Mouse (Mus musculus) kidney, embryonic 14.5 days (tissue): Measurements from ENCODE around the gene Sarnp. TPM values are rescaled to one million over a fixed set of nuclear protein-coding genes. Genes with fewer than 3 reads are reported as not detected.

Experiments used
- ATAC-seq: fragments of 200-750 bp; cut with Nextera tagmentation; 2 replicates; pipeline ENCODE4 v1.8.0; 2017; ENCODE audit warnings: moderate number of reproducible peaks, mild to moderate bottlenecking, moderate TSS enrichment, moderate library complexity; ENCODE audit not compliant: low FRiP score, low TSS enrichment
- H3K27ac ChIP-seq: fragments of 300-500 bp; sonication (generic); 2 replicates; pipeline ENCODE4 v1.5.1; 2014; ENCODE audit warnings: low read depth, mild to moderate bottlenecking, low read length, moderate library complexity, mixed read lengths
- H3K27me3 ChIP-seq: fragments of 300-500 bp; sonication (generic); 2 replicates; pipeline ENCODE4 v1.6.1; 2014; ENCODE audit warnings: mild to moderate bottlenecking, low read length; ENCODE audit not compliant: control insufficient read depth, insufficient read depth
- H3K36me3 ChIP-seq: fragments of 300-500 bp; sonication (generic); 2 replicates; pipeline ENCODE4 v1.6.1; 2014; ENCODE audit warnings: low read length, mixed read lengths; ENCODE audit not compliant: control insufficient read depth, insufficient read depth
- H3K4me1 ChIP-seq: fragments of 300-500 bp; sonication (generic); 2 replicates; pipeline ENCODE4 v1.6.1; 2014; ENCODE audit warnings: low read length, mixed read lengths; ENCODE audit not compliant: control insufficient read depth, insufficient read depth
- H3K4me2 ChIP-seq: fragments of 300-500 bp; sonication (generic); replicated peaks from 2 replicates; pipeline ENCODE4 v1.6.1; 2014; ENCODE audit warnings: low read depth, mild to moderate bottlenecking, low read length
- H3K4me3 ChIP-seq: fragments of 300-500 bp; sonication (generic); 2 replicates; pipeline ENCODE4 v1.5.1; 2014; ENCODE audit warnings: mild to moderate bottlenecking, low read length
- H3K9ac ChIP-seq: fragments of 300-500 bp; sonication (generic); 2 replicates; pipeline ENCODE4 v1.6.1; 2014; ENCODE audit warnings: low read depth, mild to moderate bottlenecking, low read length, moderate library complexity
- H3K9me3 ChIP-seq: fragments of 300-500 bp; sonication (generic); 2 replicates; pipeline ENCODE4 v1.6.1; 2016; ENCODE audit warnings: low read length; ENCODE audit not compliant: control insufficient read depth
- WGBS: fragments of 180-500 bp; shearing (Covaris S2); extraction: QIAGEN DNeasy Blood & Tissue Kit; methylation state at CpG from one replicate; pipeline ENCODE4 v1.1.7; 2014; 5-methylcytosine and 5-hydroxymethylcytosine counted together
- polyA plus RNA-seq: library from polyadenylated mRNA; unstranded; fragments of >200 nt; fragmentation: Nextera tagmentation; extraction: Ambion mirVana; gene quantifications from 2 replicates; pipeline ENCODE4 v1.2.1, GENCODE M21; 2014

Sarnp gene
- polyA plus RNA-seq, 1 experiment from 2014 or later, result 219 TPM

- Histone ChIP-seq H3K27ac (no peak overlapping the region), H3K4me3 (no peak overlapping the region), H3K4me1 (no peaks in the 10 kb centered on the region), H3K9ac (no peak overlapping the region), H3K4me2 (no peak overlapping the region), H3K27me3 (no peaks in the 10 kb centered on the region), H3K36me3 (peaks cover 38% of the 10 kb centered on the region), H3K9me3 (no peaks in the 10 kb centered on the region)
- WGBS, result 86% methylated on average over 3 of the region's 3 CpGs
- ATAC-seq, result no peak
Measured at GRCm38 (mm10) chr10:128866042-128866441, 48.9 kb downstream of the Sarnp start.

- H3K36me3 ChIP-seq, result peaks cover 37% of the 10 kb centered on the region
- no peak overlapping the region for H3K4me3 ChIP-seq
- 96% methylated on average over 1 of the region's 1 CpGs for WGBS
- H3K9me3 ChIP-seq, result no peaks in the 10 kb centered on the region
- no peak overlapping the region for H3K9ac ChIP-seq
- no peaks in the 10 kb centered on the region for H3K27me3 ChIP-seq
- H3K27ac ChIP-seq, result no peak overlapping the region
- ATAC-seq, result no peak
- no peak overlapping the region for H3K4me2 ChIP-seq
- no peaks in the 10 kb centered on the region for H3K4me1 ChIP-seq
Measured at GRCm38 (mm10) chr10:128866518-128866917, 49.4 kb downstream of the Sarnp start.

- Histone ChIP-seq H3K36me3 (peaks cover 58% of the 10 kb centered on the region), H3K27me3 (no peaks in the 10 kb centered on the region), H3K4me3 (no peak overlapping the region), H3K4me1 (no peaks in the 10 kb centered on the region), H3K9me3 (no peaks in the 10 kb centered on the region), H3K4me2 (no peak overlapping the region), H3K27ac (no peak overlapping the region), H3K9ac (no peak overlapping the region)
- 85% methylated on average over 3 of the region's 3 CpGs for WGBS
- ATAC-seq, result no peak
Measured at GRCm38 (mm10) chr10:128870341-128870740, 53.2 kb downstream of the Sarnp start.

GRCm38 (mm10) chr10:128878291-128878690, 61.2 kb downstream of the Sarnp start:
- no peak overlapping the region for H3K4me2 ChIP-seq
- ATAC-seq, result no peak
- no peak overlapping the region for H3K9ac ChIP-seq
- H3K27ac ChIP-seq, result no peak overlapping the region
- no peaks in the 10 kb centered on the region for H3K4me1 ChIP-seq
- peaks cover 46% of the 10 kb centered on the region for H3K36me3 ChIP-seq
- H3K9me3 ChIP-seq, result no peaks in the 10 kb centered on the region
- no peaks in the 10 kb centered on the region for H3K27me3 ChIP-seq
- no peak overlapping the region for H3K4me3 ChIP-seq

GRCm38 (mm10) chr10:128878811-128879210, 61.7 kb downstream of the Sarnp start:
- no peak overlapping the region for H3K4me2 ChIP-seq
- H3K4me1 ChIP-seq, result no peaks in the 10 kb centered on the region
- H3K9ac ChIP-seq, result no peak overlapping the region
- H3K27me3 ChIP-seq, result no peaks in the 10 kb centered on the region
- peaks cover 41% of the 10 kb centered on the region for H3K36me3 ChIP-seq
- H3K4me3 ChIP-seq, result no peak overlapping the region
- WGBS, result 80% methylated on average over 2 of the region's 2 CpGs
- H3K9me3 ChIP-seq, result no peaks in the 10 kb centered on the region
- no peak overlapping the region for H3K27ac ChIP-seq
- no peak for ATAC-seq

- WGBS, result 80% methylated on average over 5 of the region's 5 CpGs
- no peaks in the 10 kb centered on the region for H3K4me1 ChIP-seq
- no peak overlapping the region for H3K4me2 ChIP-seq
- H3K9me3 ChIP-seq, result no peaks in the 10 kb centered on the region
- peaks cover 36% of the 10 kb centered on the region for H3K36me3 ChIP-seq
- ATAC-seq, result no peak
- H3K4me3 ChIP-seq, result no peak overlapping the region
- H3K27ac ChIP-seq, result no peak overlapping the region
- no peaks in the 10 kb centered on the region for H3K27me3 ChIP-seq
- H3K9ac ChIP-seq, result no peak overlapping the region
Measured at GRCm38 (mm10) chr10:128882067-128882466, 64.9 kb downstream of the Sarnp start.

GRCm38 (mm10) chr10:128888941-128889827, 72.1 kb downstream of the Sarnp start:
- ATAC-seq, result peak; percentile 63
- Histone ChIP-seq H3K9ac (peak overlapping the region; percentile 56; the same call in 1 of the 2 replicates), H3K36me3 (peaks cover 25% of the 10 kb centered on the region), H3K27me3 (0 out of 2 replicates have a peak, but pooled peaks cover 4% of the 10 kb centered on the region), H3K27ac (peak overlapping the region; percentile 89), H3K4me1 (peaks cover 23% of the 10 kb centered on the region), H3K4me3 (peak overlapping the region; percentile 77), H3K9me3 (no peaks in the 10 kb centered on the region), H3K4me2 (peak overlapping the region; percentile 84)
- WGBS, result 1% methylated on average over 7 of the region's 7 CpGs

- Histone ChIP-seq H3K4me3 (peak overlapping the region; percentile 77), H3K36me3 (peaks cover 23% of the 10 kb centered on the region), H3K9ac (peak overlapping the region; percentile 85; the same call in 1 of the 2 replicates), H3K27ac (peak overlapping the region; percentile 89), H3K4me1 (peaks cover 23% of the 10 kb centered on the region), H3K9me3 (no peaks in the 10 kb centered on the region), H3K4me2 (peak overlapping the region; percentile 84), H3K27me3 (0 out of 2 replicates have a peak, but pooled peaks cover 4% of the 10 kb centered on the region)
- no peak for ATAC-seq
- 8% methylated on average over 2 of the region's 2 CpGs for WGBS
Measured at GRCm38 (mm10) chr10:128889846-128890245, 72.7 kb downstream of the Sarnp start.
